Mouse (Mus musculus): ENCODE measurements around the gene Llph.

GRCm38 (mm10) chr10:120257231-120257630, 30.4 kb downstream of the Llph start:
- TF ChIP-seq CTCF (IDR thresholded peaks at IDR 0.05; ENCODE audit: low read depth, low read length) (peak; percentile 97), POLR2A (IDR thresholded peaks at IDR 0.05; ENCODE audit: borderline replicate concordance, low read depth, low read length) (no peak)

All from bone marrow macrophage, adult 2 months (primary cell).